Mouse (Mus musculus): Measurements from ENCODE around the gene Ankfy1. TPM values are rescaled to one million over a fixed set of nuclear protein-coding genes. Genes with fewer than 3 reads are reported as not detected.
"Not testable (repeated sequence)": the region's sequence is repeated elsewhere in the genome, so short reads cannot be mapped to it uniquely, and the experiment has no call there.

Gene Ankfy1
- 10 to 100 TPM; 33.5 to 40.1 TPM for total RNA-seq (2021)
- long read RNA-seq, experiment 1, full-length matches to known transcripts, result 3 of 5 reads
- long read RNA-seq, experiment 1, partial matches to known transcripts, result 1 of 5 reads
- long read RNA-seq, experiment 1, other reads (novel, unspliced or antisense), result 1 of 5 reads
- long read RNA-seq, experiment 2, partial matches to known transcripts, result 1 of 8 reads
- long read RNA-seq, experiment 2, other reads (novel, unspliced or antisense), result 7 of 8 reads

DNA sequence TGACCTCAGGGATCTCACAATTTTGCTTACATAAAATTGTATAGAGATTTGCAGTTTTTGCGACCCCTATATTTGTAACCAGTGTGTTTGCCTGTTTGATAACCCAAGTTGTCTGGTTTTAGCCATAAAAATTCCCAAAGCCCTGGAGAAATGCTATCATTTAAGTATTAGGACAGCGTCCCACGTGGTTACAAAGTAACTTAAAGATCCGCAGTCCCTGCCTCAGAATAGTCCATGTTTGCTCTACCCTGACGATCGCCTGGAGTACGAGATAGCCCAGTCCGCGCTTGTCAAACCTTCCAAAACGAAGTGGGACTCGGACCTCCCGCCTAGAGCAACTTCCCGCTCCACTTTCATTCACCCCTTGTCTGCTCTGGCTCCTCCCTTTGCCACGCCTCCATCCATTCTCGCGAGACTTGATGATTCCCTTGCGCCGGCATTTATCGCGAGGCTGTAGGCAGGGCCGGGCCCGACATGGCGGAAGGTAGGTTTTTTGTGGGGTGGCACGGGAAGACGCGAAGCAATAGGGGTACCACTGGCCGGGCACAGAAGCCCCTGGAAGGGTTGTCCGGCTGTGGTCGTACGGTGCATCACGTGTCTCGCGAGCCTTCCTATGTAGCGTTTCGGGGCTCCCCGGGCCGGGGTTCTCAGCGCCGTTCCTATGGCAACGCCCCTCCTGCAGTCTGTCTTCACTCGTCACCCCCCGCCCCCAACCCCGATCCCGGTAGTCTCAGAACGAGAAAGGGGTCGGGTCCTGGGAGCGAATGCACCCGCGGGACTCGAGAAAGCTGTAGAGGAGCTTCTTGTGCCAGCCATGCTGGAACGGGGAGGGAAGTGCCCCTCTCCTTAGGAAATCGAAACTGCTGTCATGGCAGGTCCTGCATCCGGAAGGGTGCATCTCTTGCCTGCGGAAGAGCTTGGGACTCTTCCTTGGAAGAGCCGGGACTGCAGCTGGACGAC is at the start of gene Ankfy1:
Gene Ankfy1, plus strand, starts transcription at position 456 of the 960 bp plus-strand sequence.
- DNase-seq (ENCODE audit: low spot score in 2 of 2), result peak; percentile 96

DNA sequence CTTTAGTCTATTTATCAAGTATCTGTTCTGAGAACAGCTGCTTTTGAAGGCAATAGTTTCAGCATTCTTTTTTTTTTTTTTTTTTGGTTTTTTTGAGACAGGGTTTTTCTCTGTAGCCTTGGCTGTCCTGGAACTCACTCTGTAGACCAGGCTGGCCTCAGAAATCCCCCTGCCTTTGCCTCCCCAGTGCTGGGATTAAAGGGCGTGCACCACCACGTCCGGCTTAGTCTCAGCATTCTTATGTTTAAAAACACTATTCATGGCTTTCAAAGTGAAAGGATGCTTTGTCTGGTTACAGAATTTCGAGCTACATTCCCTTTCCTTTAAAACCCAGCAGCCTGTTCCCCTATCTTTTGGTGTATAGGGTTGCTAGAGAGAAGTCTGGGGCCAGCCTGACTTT is 47.1 kb upstream of the Ankfy1 start:
- no peak for DNase-seq (ENCODE audit: low spot score in 2 of 2)

DNA sequence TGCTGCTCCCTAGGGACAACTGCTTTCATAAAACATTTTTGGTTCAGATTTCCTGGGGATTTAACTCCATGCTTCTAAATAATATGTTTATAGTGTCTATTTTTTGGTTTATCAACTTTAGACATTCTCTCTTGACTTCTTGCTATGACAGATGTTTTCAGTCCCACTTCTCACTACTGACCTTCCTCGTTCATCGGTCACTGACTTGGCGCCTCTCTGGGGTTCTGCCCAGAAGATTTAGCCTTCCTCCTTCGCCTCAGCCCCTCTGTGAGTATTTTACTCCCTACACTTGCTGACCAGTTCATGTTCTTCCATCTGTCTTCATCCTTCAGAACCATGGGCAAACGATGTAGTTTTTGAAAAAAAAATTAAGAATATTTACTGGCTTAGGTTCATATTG is 44.4 kb upstream of the Ankfy1 start:
- DNase-seq (ENCODE audit: low spot score in 2 of 2), result no peak

DNA sequence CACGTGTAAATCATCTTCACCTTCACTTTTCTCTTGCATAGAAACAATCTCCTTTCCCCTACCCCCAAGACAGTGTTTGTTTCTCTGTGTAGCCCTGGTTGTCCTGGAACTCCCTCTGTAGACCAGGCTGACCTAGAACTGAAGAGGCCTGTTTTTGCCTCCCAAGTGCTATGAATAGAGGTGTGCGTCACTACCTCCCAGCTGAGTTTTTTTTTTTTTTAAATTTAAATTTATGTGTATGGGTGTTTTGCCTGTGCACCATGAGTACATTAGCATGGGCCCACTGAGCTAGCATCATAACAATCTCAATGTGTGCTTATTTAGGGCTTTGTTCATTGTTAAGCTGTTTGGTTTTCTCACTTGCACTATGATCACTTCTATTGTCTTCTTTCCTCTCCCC is 39.5 kb upstream of the Ankfy1 start:
- no peak for DNase-seq (ENCODE audit: low spot score in 2 of 2)

DNA sequence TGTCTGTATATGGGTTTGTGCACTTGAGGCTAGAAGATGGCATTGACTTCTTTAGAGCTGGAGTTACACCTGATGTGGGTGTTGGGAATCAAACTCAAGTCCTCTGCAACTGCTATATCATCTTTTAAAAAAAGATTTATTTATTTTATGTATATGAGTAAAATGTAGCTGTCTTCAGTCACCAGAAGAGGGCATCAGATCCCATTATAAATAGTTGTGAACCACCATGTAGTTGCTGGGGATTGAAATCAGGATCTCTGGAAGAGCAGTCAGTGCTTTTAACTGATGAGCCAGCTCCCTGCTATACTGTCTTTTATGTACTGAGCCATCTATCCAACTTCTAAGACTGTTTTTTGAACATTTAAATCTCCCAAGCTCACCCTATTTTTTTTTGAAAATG is 29.9 kb upstream of the Ankfy1 start:
- DNase-seq (ENCODE audit: low spot score in 2 of 2), result no peak

DNA sequence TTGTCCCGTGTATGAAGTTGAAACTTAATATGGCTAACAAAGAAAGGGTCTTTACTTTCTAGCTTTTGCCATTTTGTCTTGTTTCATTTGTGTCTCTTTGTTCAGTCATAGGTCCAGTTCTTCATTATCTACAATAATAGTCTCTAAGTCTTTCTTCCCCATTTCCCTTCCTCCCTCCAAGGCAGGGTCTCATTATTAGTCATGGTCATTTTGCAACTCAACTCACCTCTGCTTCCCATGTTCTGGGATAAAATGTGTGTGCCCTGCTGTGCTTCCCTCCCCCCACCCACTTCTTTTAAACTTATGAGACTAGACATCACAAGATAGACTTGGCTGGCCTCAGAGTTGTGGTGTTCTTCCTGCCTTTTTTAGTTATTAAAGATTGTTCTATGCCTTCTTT is 29.4 kb upstream of the Ankfy1 start:
- no peak for DNase-seq (ENCODE audit: low spot score in 2 of 2)

DNA sequence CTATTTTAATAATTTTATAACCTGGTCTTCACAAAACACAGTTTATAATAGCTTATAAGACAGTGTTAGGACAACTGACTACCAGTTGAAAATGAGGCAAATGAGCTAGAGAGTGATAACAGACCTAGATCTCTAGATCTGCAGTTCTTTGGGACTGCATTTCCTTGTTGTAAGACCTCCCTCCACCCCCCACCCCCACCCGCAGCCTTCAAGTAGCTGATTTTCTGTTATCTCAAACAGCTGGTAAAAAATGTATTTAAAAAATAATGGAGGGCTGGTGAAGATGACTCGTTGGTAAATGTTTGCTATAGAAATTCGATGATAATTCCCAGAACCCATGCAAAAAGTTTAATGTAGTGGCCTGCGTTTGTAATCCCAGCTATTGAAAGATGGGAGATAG is 25.2 kb upstream of the Ankfy1 start:
- no peak for DNase-seq (ENCODE audit: low spot score in 2 of 2)

DNA sequence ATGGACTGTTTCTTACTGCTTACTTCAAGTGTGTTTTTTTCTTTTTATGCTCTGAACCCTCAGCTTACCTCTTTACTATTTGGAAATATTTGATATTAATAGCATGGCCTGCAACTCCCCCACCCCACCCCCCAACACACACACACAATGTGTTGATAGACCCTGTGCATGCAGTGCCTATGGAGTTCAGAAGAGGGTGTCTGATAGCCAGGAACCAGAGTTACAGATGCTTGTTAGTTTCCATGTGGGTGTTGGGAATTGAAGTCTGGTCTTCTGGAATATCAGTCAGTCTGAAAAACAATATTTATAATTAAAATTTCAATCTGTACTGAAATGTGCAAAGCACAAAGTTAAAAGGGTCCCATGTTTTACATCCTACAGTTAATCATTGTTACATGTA is 19.2 kb upstream of the Ankfy1 start:
- DNase-seq (ENCODE audit: low spot score in 2 of 2), result no peak

DNA sequence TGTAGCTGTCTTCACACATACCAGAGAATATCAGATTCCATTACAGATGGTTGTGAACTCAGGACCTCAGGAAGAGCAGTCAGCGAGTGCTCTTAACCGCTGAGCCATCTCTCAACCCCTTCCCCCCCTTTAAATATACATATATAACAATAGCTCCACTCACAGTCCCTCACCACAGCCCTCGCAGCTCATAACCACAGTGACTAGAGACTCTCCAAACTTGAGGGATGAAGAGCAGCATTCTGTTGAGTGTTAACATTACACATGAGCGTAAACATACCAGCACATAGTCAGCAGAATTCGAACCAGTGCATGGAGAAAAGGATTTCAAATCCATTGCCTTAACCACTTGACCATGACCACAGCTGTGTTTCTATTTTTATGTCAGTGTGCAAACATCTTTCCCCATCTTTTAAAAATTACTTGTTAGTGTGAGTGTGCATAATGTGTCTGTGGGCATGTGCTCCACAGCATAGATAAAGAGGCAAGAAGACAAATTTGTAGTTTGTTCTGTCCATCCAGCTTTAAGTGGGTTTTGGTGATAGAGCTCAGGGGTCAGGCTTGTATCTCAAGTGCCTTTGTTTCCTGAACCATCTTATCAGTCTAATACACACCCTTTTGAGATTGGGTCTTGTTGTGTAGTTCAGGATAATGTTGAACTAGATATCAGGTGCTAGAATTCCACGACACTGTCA is 18.4 kb upstream of the Ankfy1 start:
- no peak for DNase-seq (ENCODE audit: low spot score in 2 of 2)

DNA sequence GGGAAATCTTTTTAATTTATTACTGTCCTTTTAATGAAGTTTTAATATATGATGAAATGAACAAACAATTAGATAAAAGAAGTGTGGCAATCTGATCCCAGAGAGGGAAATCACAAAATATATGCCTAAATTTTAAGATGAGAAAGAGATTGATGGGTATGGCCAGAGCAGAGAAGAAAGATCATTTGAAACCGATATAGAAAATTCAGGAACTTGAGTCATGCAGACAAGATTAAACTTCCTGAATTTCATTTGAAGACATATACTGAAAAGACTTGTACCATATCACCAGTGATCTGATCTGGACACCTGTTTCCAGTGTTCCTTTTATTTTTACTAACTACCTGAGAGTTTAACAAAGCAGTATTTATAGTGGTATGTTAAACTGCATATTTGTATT is 17.4 kb upstream of the Ankfy1 start:
- no peak for DNase-seq (ENCODE audit: low spot score in 2 of 2)

DNA sequence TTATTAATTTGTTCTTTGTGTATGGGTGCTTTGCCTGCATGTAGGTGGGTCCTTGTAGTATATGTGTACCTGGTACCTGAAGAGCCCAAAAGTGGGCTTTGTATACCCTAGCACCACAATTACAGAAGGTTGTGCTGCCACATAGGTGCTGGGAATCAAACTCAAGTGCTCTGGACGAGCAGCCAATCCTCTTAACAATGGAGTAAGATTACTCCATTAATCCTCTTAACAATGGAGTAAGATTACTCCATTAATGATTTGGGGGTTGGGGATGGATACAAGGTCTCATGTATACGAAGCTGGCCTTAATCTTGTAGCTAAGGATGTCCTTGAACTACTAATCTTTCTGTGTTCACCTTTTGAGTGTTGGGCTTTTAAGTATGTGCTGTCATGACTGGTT is 14.5 kb upstream of the Ankfy1 start:
- no peak for DNase-seq (ENCODE audit: low spot score in 2 of 2)

DNA sequence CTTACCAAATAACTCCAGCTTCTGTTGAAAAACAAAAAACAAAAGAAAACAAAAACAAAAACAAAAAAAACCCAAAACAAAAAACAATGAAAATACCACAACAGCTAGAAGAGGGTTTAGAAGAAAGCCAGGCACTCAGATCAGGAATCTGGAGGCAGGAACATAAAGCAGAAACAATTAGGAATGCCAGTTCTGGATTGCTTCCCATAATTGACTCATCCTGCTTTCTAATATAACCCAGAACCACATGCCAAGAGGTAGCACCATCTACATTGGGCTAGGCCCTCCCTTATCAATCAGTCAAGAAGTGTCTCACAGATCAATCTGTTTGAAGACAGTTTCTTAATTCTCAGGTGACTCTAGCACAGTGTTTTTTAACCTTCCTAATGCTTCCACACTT is 9.1 kb upstream of the Ankfy1 start:
- no peak for DNase-seq (ENCODE audit: low spot score in 2 of 2)

DNA sequence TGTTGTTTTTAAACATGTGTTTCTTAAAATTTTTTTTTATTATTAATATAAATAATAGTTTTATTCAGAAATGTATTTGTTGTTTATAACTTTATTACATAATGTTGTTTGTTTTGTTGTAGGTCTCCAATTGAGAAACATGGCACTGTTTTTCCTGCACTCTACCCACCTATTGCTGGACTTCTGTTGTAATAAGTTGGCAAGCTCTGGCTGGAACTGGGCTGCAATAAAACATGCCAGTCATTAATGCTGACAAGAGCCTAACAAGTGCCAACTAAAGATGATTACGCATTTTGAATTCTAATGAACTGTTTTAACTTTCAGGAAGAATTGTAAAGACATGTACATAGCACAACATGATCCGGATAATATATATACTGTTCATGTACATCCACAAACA is 6.4 kb upstream of the Ankfy1 start:
- DNase-seq (ENCODE audit: low spot score in 2 of 2), result no peak

DNA sequence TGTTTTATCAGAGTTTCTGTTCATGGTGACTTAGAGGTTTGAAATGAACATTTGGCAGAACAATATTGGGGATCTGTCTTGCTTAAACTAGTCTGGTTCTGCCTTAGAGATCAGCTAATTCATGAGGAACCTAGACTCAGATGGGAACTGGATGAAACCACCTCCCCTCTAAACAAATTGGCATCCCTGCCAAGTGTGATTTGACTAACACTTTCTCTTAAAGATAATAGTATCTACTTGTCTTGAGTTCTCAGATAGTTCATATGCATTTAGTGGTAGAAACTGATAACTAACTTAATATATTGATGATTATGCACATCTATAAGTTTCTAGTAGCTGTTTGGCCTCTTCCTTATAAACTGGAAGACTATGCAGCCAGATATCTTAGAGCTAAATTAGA is 3.1 kb upstream of the Ankfy1 start:
- no peak for DNase-seq (ENCODE audit: low spot score in 2 of 2)

DNA sequence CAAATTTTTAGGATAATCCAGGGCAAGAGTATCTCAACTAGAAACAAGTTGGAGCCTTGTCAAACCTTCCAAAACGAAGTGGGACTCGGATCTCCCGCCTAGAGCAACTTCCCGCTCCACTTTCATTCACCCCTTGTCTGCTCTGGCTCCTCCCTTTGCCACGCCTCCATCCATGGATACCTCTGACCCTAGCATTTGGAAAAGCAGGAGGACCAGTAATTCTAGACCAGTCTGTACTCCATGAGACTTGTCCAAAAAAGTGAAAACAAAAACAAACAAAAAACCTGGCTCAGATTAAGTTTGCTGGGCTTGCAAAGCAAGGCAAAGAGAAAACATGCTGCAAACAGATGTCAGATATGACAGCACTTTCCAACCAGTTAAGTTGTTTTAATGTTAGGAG is 1.6 kb upstream of the Ankfy1 start:
- no peak for DNase-seq (ENCODE audit: low spot score in 2 of 2)

DNA sequence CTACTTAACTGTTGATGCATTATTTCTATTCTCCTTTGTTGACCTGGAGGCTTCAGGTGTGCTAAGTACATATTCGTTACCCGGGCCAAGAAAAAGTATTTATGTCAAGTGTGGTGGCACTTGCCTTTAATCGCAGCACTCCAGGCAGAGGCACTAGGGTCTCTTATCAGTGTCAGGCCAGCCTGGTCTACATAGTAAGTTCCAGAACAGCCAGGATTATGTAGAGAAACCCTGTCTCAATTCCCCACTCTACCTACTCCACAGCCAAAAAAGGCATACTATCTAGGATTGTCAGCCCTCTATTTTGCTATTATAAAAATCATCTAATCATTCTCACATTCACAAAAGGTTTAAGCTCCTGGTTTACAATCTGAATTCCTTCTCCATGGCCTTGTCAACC is 691 bp upstream of the Ankfy1 start:
- DNase-seq (ENCODE audit: low spot score in 2 of 2), result no peak

DNA sequence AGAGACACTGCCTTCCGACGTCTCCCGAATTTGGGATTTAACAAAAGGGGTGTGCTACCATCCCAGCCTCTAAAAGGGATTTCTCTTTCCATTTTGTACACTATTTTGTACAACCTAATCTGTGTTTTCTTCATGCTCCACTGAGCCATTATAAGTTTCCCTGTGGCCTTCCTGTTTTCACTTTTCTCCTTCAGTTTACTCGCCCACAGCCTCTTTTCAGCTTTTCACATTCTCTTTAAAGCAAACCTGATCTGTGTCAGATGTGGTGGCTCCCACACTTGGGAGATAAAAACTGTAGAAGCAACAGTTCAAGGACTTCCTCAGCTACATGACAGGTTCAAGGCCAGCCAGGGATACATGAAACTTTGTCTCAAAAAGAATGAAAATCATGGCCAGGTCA is 2.5 kb downstream of the Ankfy1 start:
- DNase-seq (ENCODE audit: low spot score in 2 of 2), result no peak

DNA sequence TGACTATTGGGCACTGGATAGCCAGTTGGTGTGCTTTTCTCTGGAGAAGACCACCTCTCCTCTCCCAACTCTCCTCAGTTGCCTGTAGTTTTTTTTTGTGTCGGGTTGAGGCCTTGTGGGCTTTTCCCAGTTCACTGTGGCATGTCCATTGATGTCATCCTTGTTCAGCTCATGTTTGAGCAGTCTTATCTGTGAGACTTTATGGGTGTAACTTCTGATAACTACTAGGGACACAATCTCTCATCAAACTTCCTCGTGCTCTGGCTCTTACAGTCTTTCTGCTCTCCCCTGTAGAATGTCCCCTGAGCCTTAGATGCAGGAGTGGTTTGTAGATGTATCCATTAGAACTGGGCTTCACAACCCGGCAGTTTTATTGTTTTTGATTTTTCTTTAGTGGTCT is 5.2 kb downstream of the Ankfy1 start:
- DNase-seq (ENCODE audit: low spot score in 2 of 2), result no peak

DNA sequence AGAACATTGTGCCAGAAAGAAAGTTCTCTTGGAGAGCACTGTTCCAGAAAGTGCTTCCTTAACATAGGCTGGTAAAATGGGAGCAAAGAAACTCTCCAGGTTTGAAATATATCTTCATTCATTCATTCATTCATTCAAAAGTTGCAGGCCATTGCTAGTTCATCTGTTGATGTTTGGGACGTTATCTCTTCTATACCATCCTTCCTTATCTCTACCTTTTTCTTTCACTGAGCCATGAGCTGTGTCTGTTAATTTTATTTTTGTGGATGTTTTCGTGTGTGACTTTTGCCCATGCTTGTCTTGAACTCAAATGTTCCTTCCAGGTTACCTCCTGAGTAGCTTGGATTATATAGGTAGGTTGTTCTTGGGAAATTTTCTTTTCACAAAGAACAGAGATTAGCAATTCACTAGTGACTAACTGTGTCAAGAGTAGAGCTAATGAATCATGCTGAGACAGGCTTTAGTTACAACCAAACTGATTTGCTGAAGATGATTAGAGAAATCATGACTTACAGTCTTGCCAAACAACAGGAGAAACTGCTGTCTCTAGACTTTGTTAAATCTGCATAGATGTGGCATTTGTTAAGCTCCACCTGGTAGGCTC is 6.7 kb downstream of the Ankfy1 start:
- no peak for DNase-seq (ENCODE audit: low spot score in 2 of 2)

DNA sequence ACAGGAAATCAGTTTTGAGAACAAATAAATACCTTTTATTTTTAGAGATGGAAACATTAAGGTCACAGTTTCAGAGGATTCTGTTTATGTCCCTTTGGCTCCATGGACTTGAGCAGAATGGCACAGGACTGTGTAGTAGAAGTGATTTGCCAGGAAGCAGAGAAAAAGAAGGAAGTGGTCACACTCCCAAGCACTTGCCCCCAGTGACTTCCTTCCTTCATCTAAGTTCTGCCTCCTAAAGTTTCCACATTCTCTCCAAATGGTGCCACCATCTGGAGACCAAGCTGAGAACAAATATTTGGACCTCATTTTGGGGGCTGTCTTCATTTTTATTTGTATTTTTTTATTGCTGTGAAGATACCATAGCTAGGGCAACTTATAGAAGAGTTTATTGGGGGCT is 7.5 kb downstream of the Ankfy1 start:
- no peak for DNase-seq (ENCODE audit: low spot score in 2 of 2)

DNA sequence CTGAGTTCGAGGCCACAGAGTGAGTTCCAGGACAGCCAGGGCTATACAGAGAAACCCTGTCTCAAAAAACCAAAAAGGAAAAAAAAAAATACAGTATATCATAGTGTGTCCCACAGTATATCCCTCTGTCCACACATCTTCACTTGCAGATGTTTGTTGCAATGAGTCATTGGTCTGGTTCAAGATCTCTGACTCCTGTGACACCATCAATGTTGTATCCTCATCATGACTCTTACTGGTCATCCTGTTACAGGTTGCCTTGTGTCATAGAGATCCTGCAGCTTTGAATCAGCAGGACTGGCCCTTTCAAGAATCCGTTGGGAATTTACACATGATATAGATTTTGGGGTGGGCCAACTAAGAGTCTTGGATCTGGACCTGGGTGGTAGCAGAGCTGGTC is 15.3 kb downstream of the Ankfy1 start:
- DNase-seq (ENCODE audit: low spot score in 2 of 2), result not testable (repeated sequence)

DNA sequence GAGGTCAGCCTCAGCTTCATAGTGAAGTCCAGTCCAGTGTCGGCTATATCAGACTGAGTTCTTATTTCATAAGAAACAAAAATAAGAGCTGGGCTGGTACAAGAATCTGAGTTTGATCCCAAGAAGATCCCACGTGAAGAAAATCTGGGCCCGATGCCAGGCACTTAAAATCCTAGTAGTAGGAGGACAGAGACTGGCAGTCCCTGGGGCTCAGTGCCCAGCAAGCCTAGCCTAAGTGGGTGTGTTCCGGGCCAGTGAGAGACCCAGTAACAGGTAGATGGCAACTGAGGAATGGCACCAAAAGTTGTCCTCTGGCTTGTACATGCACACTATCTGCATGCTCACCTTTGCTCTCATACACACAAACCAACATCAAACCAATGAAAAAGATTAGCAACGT is 22.9 kb downstream of the Ankfy1 start:
- DNase-seq (ENCODE audit: low spot score in 2 of 2), result no peak
